Mouse (Mus musculus) stomach, postnatal 0 days (tissue): ENCODE data around the gene Frem2. TPM values are rescaled to one million over a fixed set of nuclear protein-coding genes. Genes with fewer than 3 reads are reported as not detected.

ENCODE experiments used
- ATAC-seq: fragments of 200-750 bp; cut with Nextera tagmentation; 2 replicates; pipeline ENCODE4 v1.8.0; 2017; ENCODE audit not compliant: low FRiP score, low TSS enrichment
- DNase-seq: peaks from one replicate; pipeline ENCODE4 v3.0.0-alpha.2; 2016; ENCODE audit warnings: low spot score
- H3K27ac ChIP-seq: fragments of 300-500 bp; sonication (generic); replicated peaks from 2 replicates; pipeline ENCODE4 v1.5.1; 2014; ENCODE audit warnings: mild to moderate bottlenecking, control low read depth
- H3K27me3 ChIP-seq: fragments of 300-500 bp; sonication (generic); 2 replicates; pipeline ENCODE4 v1.6.1; 2014; ENCODE audit warnings: low read length; ENCODE audit not compliant: control insufficient read depth, insufficient read depth
- H3K36me3 ChIP-seq: fragments of 300-500 bp; sonication (generic); 2 replicates; pipeline ENCODE4 v1.6.1; 2014; ENCODE audit warnings: low read length, mixed read lengths; ENCODE audit not compliant: control insufficient read depth, insufficient read depth
- H3K4me1 ChIP-seq: fragments of 300-500 bp; sonication (generic); replicated peaks from 2 replicates; pipeline ENCODE4 v1.6.1; 2014; ENCODE audit warnings: antibody characterized with exemption; ENCODE audit not compliant: control insufficient read depth, insufficient read depth
- H3K4me2 ChIP-seq: fragments of 300-500 bp; sonication (generic); replicated peaks from 2 replicates; pipeline ENCODE4 v1.6.1; 2014; ENCODE audit warnings: low read depth, mild to moderate bottlenecking, control low read depth, moderate library complexity
- H3K4me3 ChIP-seq: fragments of 300-500 bp; sonication (generic); 2 replicates; pipeline ENCODE4 v1.5.1; 2014; ENCODE audit warnings: low read depth, low read length, control low read depth
- H3K9ac ChIP-seq: fragments of 300-500 bp; sonication (generic); 2 replicates; pipeline ENCODE4 v1.6.1; 2014; ENCODE audit warnings: mild to moderate bottlenecking, low read length, control low read depth, mixed read lengths
- H3K9me3 ChIP-seq: fragments of 300-500 bp; sonication (generic); 2 replicates; pipeline ENCODE4 v1.6.1; 2016; ENCODE audit warnings: low read length; ENCODE audit not compliant: control insufficient read depth
- CTCF ChIP-seq: IDR thresholded peaks from 2 replicates; pipeline ENCODE4 v1.5.1; 2016; ENCODE audit warnings: antibody characterized with exemption, low read depth, mild to moderate bottlenecking, moderate library complexity
- EP300 ChIP-seq: optimal IDR thresholded peaks from 2 replicates; pipeline ENCODE3; 2016; ENCODE audit warnings: antibody characterized with exemption
- WGBS: fragments of 180-500 bp; shearing (Covaris S2); extraction: QIAGEN DNeasy Blood & Tissue Kit; methylation state at CpG from one replicate; pipeline ENCODE4 v1.1.7; 2014; 5-methylcytosine and 5-hydroxymethylcytosine counted together
- polyA plus RNA-seq: library from polyadenylated mRNA; unstranded; fragments of >200 nt; fragmentation: Nextera tagmentation; extraction: Ambion mirVana; gene quantifications from 2 replicates; pipeline ENCODE4 v1.2.1, GENCODE M21; 2015

Gene Frem2
- polyA plus RNA-seq, 1 experiment from 2014 or later, result 7.0 TPM

DNA sequence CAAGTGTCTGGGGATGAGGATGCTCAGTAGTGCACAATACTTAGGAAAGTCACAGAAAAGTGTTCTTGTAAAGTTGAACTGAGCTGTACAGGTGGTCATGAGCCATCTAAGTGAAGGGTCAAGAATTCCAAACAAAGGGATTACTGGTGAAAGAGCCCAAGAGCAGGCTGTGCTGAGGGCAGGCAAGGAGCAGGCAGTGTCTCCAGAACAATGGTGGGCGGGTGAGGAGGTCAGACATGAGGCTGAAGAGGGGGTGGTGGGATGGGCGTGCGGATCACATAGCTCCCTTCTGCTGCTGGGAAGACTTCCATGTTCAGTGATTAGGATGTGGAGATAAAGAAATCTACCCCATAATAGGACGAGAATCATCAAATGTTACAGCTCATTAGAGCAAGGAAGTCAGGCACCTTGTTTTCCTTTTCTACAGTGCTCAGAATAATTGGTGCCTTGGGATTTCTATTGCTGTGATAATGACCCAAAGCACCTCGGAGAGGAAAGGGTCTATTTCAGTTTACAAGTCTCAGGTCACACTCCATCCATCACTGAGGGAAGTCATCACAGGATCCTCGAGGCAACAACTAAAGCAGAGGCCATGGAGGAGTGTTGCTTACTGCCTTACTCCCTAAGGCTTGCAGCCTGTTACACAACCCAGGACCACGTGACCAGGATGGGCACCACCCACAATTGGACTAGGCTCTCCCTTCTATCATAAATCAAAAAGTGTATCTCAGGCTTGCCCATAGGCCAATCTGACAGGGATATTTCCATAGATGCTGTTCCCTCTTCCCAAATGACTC lies 80.6 kb downstream of the Frem2 start:
- no peak for TF ChIP-seq EP300
- TF ChIP-seq CTCF, result no peak

DNA sequence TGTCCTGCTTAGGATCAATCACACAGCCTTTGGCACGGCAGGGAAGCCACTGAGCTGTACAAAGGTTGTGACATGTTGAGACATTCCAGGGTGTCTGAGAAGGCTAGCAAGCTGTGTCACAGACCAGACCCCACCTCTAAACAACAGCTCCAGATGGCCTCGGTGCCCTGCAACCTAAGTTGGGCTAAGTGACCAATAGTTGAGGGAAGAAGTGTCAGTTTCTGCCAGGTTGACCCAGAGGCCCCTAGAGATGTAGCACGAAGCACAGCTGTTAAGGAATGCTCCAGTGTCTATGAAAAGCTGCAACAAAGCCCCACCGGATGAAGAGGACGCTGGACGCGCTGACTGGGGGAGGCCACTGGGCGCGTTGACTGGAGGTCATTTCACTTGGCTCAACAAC lies 83.0 kb downstream of the Frem2 start:
- DNase-seq (no peak), ATAC-seq (no peak)
- no peak overlapping the region for H3K27ac ChIP-seq
- H3K4me2 ChIP-seq, result no peak overlapping the region
- TF ChIP-seq CTCF (no peak), EP300 (no peak)
- no peaks in the 10 kb centered on the region for H3K36me3 ChIP-seq
- H3K4me1 ChIP-seq, result no peaks in the 10 kb centered on the region
- no peaks in the 10 kb centered on the region for H3K27me3 ChIP-seq
- H3K9ac ChIP-seq, result no peak overlapping the region
- no peak overlapping the region for H3K4me3 ChIP-seq
- 71% methylated on average over 9 of the region's 9 CpGs for WGBS
- H3K9me3 ChIP-seq, result no peaks in the 10 kb centered on the region

More for the DNA sequence above, 80.6 kb downstream of the Frem2 start:
- Histone ChIP-seq H3K36me3 (no peaks in the 10 kb centered on the region), H3K4me3 (no peak overlapping the region), H3K27ac (no peak overlapping the region), H3K27me3 (no peaks in the 10 kb centered on the region), H3K4me1 (no peaks in the 10 kb centered on the region), H3K9me3 (no peaks in the 10 kb centered on the region), H3K4me2 (no peak overlapping the region), H3K9ac (no peak overlapping the region)
- no peak for ATAC-seq
- 57% methylated on average over 7 of the region's 7 CpGs for WGBS
- no peak for DNase-seq

DNA sequence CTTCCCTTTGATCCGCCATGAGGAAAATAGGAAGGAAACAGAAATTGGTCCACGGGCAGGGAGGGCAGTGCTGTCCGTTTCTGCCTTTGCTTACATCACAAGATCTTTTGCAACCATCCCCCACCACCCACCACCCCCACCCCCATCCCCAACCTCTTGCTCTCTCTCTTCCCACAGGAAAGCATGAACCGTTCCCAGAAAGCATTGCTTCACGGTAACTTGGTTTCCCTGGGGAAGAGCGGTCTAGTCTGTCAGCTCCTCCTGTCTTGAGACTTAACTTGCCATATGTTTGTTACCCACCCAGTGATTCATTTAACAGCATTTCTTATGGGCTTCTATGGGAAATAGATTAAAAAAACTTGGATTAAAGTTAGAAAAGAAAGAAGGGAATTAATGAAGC lies 85.5 kb downstream of the Frem2 start:
- DNase-seq, result no peak
- H3K9ac ChIP-seq, result no peak overlapping the region
- H3K4me2 ChIP-seq, result no peak overlapping the region
- H3K36me3 ChIP-seq, result no peaks in the 10 kb centered on the region
- TF ChIP-seq EP300 (no peak), CTCF (no peak)
- no peaks in the 10 kb centered on the region for H3K9me3 ChIP-seq
- 90% methylated on average over 6 of the region's 6 CpGs for WGBS
- no peak overlapping the region for H3K4me3 ChIP-seq
- no peaks in the 10 kb centered on the region for H3K27me3 ChIP-seq
- no peaks in the 10 kb centered on the region for H3K4me1 ChIP-seq
- no peak for ATAC-seq
- no peak overlapping the region for H3K27ac ChIP-seq

DNA sequence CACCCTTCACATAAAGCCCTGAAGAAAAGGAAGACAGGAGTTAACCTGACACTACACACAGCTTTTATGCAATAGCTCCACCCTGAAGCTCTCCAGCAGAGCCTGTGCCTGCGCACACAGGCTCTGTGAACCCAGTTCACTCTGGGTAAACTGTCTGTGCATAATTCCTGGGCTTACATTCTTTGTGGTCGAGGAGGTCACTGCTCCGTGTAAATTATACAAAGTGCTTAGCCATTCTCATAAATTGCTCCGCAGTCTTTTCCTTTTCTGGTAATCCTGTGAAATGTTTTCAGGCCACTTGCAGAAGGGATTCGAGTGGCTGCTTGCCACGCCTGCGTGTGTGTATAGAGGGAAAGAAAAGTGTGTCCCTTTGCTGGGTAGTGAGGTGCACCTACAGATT lies 92.6 kb downstream of the Frem2 start:
- DNase-seq, result no peak
- no peaks in the 10 kb centered on the region for H3K36me3 ChIP-seq
- H3K9ac ChIP-seq, result no peak overlapping the region
- peak overlapping the region; percentile 89 for H3K27ac ChIP-seq
- ATAC-seq, result peak; percentile 82
- WGBS, result 17% methylated on average over 7 of the region's 7 CpGs
- no peaks in the 10 kb centered on the region for H3K9me3 ChIP-seq
- no peak overlapping the region for H3K4me2 ChIP-seq
- no peaks in the 10 kb centered on the region for H3K27me3 ChIP-seq
- TF ChIP-seq EP300, result no peak
- no peak for TF ChIP-seq CTCF
- H3K4me1 ChIP-seq, result peaks cover 3% of the 10 kb centered on the region; the same call in 1 of the 2 replicates
- H3K4me3 ChIP-seq, result no peak overlapping the region

DNA sequence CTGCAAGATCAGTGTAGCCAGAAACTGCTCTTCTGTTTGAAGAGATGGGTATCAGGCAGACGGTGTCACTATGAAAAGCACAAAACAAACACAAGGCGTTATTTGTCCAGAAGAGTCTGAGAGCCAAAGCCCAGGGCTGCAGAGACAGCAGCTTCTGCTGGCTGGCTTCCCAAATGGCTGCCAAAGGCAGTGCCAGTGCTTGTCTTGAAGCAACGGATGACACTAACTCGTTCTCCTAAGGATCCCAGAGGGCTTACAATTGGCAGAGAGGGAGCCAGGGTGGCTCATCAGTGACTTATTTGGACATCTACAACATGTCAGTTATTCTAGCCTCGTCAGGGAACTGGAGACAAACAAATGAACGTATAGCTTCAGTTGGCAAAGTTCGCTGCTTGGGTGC lies 93.4 kb downstream of the Frem2 start:
- no peaks in the 10 kb centered on the region for H3K9me3 ChIP-seq
- peak overlapping the region; percentile 89 for H3K27ac ChIP-seq
- no peak overlapping the region for H3K9ac ChIP-seq
- no peaks in the 10 kb centered on the region for H3K36me3 ChIP-seq
- no peak overlapping the region for H3K4me3 ChIP-seq
- 21% methylated on average over 7 of the region's 7 CpGs for WGBS
- ATAC-seq (peak; percentile 14; the same call in 1 of the 2 replicates), DNase-seq (no peak)
- H3K4me1 ChIP-seq, result peaks cover 5% of the 10 kb centered on the region; the same call in 1 of the 2 replicates
- H3K27me3 ChIP-seq, result no peaks in the 10 kb centered on the region
- TF ChIP-seq CTCF (no peak), EP300 (no peak)
- no peak overlapping the region for H3K4me2 ChIP-seq

DNA sequence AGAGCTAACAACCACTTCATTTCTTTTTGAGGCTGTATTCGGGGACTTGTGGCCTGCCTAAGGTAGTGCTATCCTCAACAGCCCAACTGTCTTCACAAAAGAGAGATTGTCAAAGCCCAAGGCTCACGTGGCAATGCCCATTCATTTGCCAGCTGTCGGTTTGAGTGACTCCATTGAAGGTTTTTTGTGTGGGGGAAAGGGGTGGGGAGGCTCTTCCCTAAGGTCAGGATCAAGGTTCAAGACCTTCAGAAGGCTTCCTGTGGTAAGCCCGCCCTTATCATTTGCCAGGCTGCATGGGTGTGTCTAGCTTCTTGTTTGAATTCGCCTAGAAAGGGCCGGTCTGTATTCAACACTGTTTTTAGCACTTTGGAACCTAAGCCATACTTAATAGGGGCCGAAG lies 95.3 kb downstream of the Frem2 start:
- Histone ChIP-seq H3K27ac (no peak overlapping the region), H3K4me3 (no peak overlapping the region), H3K36me3 (no peaks in the 10 kb centered on the region), H3K9ac (no peak overlapping the region), H3K4me2 (no peak overlapping the region), H3K4me1 (peaks cover 9% of the 10 kb centered on the region; the same call in 1 of the 2 replicates), H3K9me3 (no peaks in the 10 kb centered on the region), H3K27me3 (no peaks in the 10 kb centered on the region)
- no peak for TF ChIP-seq CTCF
- no peak for TF ChIP-seq EP300
- DNase-seq, result no peak
- no peak for ATAC-seq
- 47% methylated on average over 7 of the region's 7 CpGs for WGBS
